Mouse (Mus musculus): ENCODE measurements around the gene Unc13c. TPM values are rescaled to one million over a fixed set of nuclear protein-coding genes. Genes with fewer than 3 reads are reported as not detected.
A peak's percentile ranks its signal among the peaks of the same experiment; 100 is the strongest.

Gene Unc13c
- polyA plus RNA-seq (2015; fragmentation: Nextera tagmentation; extraction: Ambion mirVana), result 6.3 and 7.6 TPM in 2 replicates

GRCm38 (mm10) chr9:73968641-73969121 lies at the start of gene Unc13c:
Gene Unc13c, minus strand, starts transcription at chr9:73968966.
- Histone ChIP-seq H3K4me3 (ENCODE audit: low read length) (peak within 1 kb of the TSS; percentile 44), H3K4me1 (ENCODE audit: control insufficient read depth, insufficient read depth, low read depth, low read length) (peaks cover 5% of the 10 kb centered on the region; the same call in 1 of the 2 replicates), H3K4me2 (ENCODE audit: low read length) (peak within 1 kb of the TSS; percentile 67), H3K9me3 (ENCODE audit: control insufficient read depth, low read length) (no peaks in the 10 kb centered on the region), H3K27me3 (replicated peaks; ENCODE audit: control insufficient read depth, insufficient read depth, low read length) (no peaks in the 10 kb centered on the region), H3K36me3 (ENCODE audit: control insufficient read depth, insufficient read depth, low read length) (no peaks in the 10 kb centered on the region), H3K9ac (ENCODE audit: low read depth, low read length) (peak within 1 kb of the TSS; percentile 62), H3K27ac (ENCODE audit: low read depth, low read length) (peak within 1 kb of the TSS; percentile 69)
- ATAC-seq, result peak; percentile 91
- under 1% methylated on average over 17 of the region's 17 CpGs for WGBS

- Histone ChIP-seq H3K9me3 (ENCODE audit: control insufficient read depth, low read length) (no peaks in the 10 kb centered on the region), H3K27me3 (replicated peaks; ENCODE audit: control insufficient read depth, insufficient read depth, low read length) (no peaks in the 10 kb centered on the region), H3K36me3 (ENCODE audit: control insufficient read depth, insufficient read depth, low read length) (no peaks in the 10 kb centered on the region), H3K4me1 (ENCODE audit: control insufficient read depth, insufficient read depth, low read depth, low read length) (peaks cover 4% of the 10 kb centered on the region), H3K27ac (ENCODE audit: low read depth, low read length) (no peak overlapping the region), H3K4me3 (ENCODE audit: low read length) (no peak overlapping the region), H3K4me2 (ENCODE audit: low read length) (no peak overlapping the region), H3K9ac (ENCODE audit: low read depth, low read length) (no peak overlapping the region)
- no peak for ATAC-seq
- 58% methylated on average over 7 of the region's 7 CpGs for WGBS
These were observed 39.4 kb upstream of the Unc13c start for GRCm38 (mm10) chr9:74007976-74008686.

- Histone ChIP-seq H3K9ac (ENCODE audit: low read depth, low read length) (no peak overlapping the region), H3K4me2 (ENCODE audit: low read length) (no peak overlapping the region), H3K4me1 (ENCODE audit: control insufficient read depth, insufficient read depth, low read depth, low read length) (peaks cover 8% of the 10 kb centered on the region), H3K9me3 (ENCODE audit: control insufficient read depth, low read length) (no peaks in the 10 kb centered on the region), H3K4me3 (ENCODE audit: low read length) (no peak overlapping the region), H3K36me3 (ENCODE audit: control insufficient read depth, insufficient read depth, low read length) (no peaks in the 10 kb centered on the region), H3K27me3 (replicated peaks; ENCODE audit: control insufficient read depth, insufficient read depth, low read length) (no peaks in the 10 kb centered on the region), H3K27ac (ENCODE audit: low read depth, low read length) (peak overlapping the region; percentile 63; the same call in 1 of the 2 replicates)
- 13% methylated on average over 6 of the region's 6 CpGs for WGBS
- ATAC-seq, result no peak
These were observed 33.7 kb upstream of the Unc13c start for GRCm38 (mm10) chr9:74002388-74002990.

- no peaks in the 10 kb centered on the region for H3K27me3 ChIP-seq (replicated peaks; ENCODE audit: control insufficient read depth, insufficient read depth, low read length)
- no peak overlapping the region for H3K27ac ChIP-seq (ENCODE audit: low read depth, low read length)
- ATAC-seq, result no peak
These were observed 19.3 kb upstream of the Unc13c start for GRCm38 (mm10) chr9:73988096-73988495.

GRCm38 (mm10) chr9:73987236-73987635 lies 18.5 kb upstream of the Unc13c start:
- Histone ChIP-seq H3K36me3 (ENCODE audit: control insufficient read depth, insufficient read depth, low read length) (no peaks in the 10 kb centered on the region), H3K4me2 (ENCODE audit: low read length) (no peak overlapping the region), H3K9ac (ENCODE audit: low read depth, low read length) (no peak overlapping the region), H3K4me3 (ENCODE audit: low read length) (no peak overlapping the region), H3K27ac (ENCODE audit: low read depth, low read length) (no peak overlapping the region), H3K9me3 (ENCODE audit: control insufficient read depth, low read length) (peaks cover 6% of the 10 kb centered on the region), H3K27me3 (replicated peaks; ENCODE audit: control insufficient read depth, insufficient read depth, low read length) (no peaks in the 10 kb centered on the region), H3K4me1 (ENCODE audit: control insufficient read depth, insufficient read depth, low read depth, low read length) (no peaks in the 10 kb centered on the region)
- no peak for ATAC-seq
- WGBS, result 68% methylated on average over 2 of the region's 2 CpGs

More at GRCm38 (mm10) chr9:73988096-73988495, 19.3 kb upstream of the Unc13c start:
- Histone ChIP-seq H3K4me2 (ENCODE audit: low read length) (no peak overlapping the region), H3K4me1 (ENCODE audit: control insufficient read depth, insufficient read depth, low read depth, low read length) (no peaks in the 10 kb centered on the region), H3K36me3 (ENCODE audit: control insufficient read depth, insufficient read depth, low read length) (no peaks in the 10 kb centered on the region), H3K9me3 (ENCODE audit: control insufficient read depth, low read length) (peaks cover 6% of the 10 kb centered on the region), H3K4me3 (ENCODE audit: low read length) (no peak overlapping the region), H3K9ac (ENCODE audit: low read depth, low read length) (no peak overlapping the region)

GRCm38 (mm10) chr9:73982597-73983344 lies 14.0 kb upstream of the Unc13c start:
- H3K36me3 ChIP-seq (ENCODE audit: control insufficient read depth, insufficient read depth, low read length), result no peaks in the 10 kb centered on the region
- H3K27ac ChIP-seq (ENCODE audit: low read depth, low read length), result no peak overlapping the region

GRCm38 (mm10) chr9:73972327-73972988 lies 3.7 kb upstream of the Unc13c start:
- H3K36me3 ChIP-seq (ENCODE audit: control insufficient read depth, insufficient read depth, low read length), result no peaks in the 10 kb centered on the region
- no peak overlapping the region for H3K4me3 ChIP-seq (ENCODE audit: low read length)
- 80% methylated on average over 8 of the region's 8 CpGs for WGBS
- no peaks in the 10 kb centered on the region for H3K9me3 ChIP-seq (ENCODE audit: control insufficient read depth, low read length)
- H3K4me1 ChIP-seq (ENCODE audit: control insufficient read depth, insufficient read depth, low read depth, low read length), result peaks cover 5% of the 10 kb centered on the region; the same call in 1 of the 2 replicates
- H3K4me2 ChIP-seq (ENCODE audit: low read length), result no peak overlapping the region
- no peak for ATAC-seq
- H3K27me3 ChIP-seq (replicated peaks; ENCODE audit: control insufficient read depth, insufficient read depth, low read length), result no peaks in the 10 kb centered on the region
- no peak overlapping the region for H3K27ac ChIP-seq (ENCODE audit: low read depth, low read length)
- H3K9ac ChIP-seq (ENCODE audit: low read depth, low read length), result no peak overlapping the region

More at GRCm38 (mm10) chr9:73982597-73983344, 14.0 kb upstream of the Unc13c start:
- no peaks in the 10 kb centered on the region for H3K9me3 ChIP-seq (ENCODE audit: control insufficient read depth, low read length)
- WGBS, result 9% methylated on average over 6 of the region's 6 CpGs
- ATAC-seq, result peak; percentile 68; the same call in 1 of the 2 replicates
- no peak overlapping the region for H3K4me2 ChIP-seq (ENCODE audit: low read length)
- H3K4me1 ChIP-seq (ENCODE audit: control insufficient read depth, insufficient read depth, low read depth, low read length), result no peaks in the 10 kb centered on the region
- no peak overlapping the region for H3K9ac ChIP-seq (ENCODE audit: low read depth, low read length)
- H3K27me3 ChIP-seq (replicated peaks; ENCODE audit: control insufficient read depth, insufficient read depth, low read length), result no peaks in the 10 kb centered on the region
- no peak overlapping the region for H3K4me3 ChIP-seq (ENCODE audit: low read length)

GRCm38 (mm10) chr9:73970717-73971116 lies 2.0 kb upstream of the Unc13c start:
- no peaks in the 10 kb centered on the region for H3K9me3 ChIP-seq (ENCODE audit: control insufficient read depth, low read length)
- no peak overlapping the region for H3K27ac ChIP-seq (ENCODE audit: low read depth, low read length)
- no peaks in the 10 kb centered on the region for H3K27me3 ChIP-seq (replicated peaks; ENCODE audit: control insufficient read depth, insufficient read depth, low read length)
- no peak overlapping the region for H3K4me3 ChIP-seq (ENCODE audit: low read length)
- H3K4me2 ChIP-seq (ENCODE audit: low read length), result no peak overlapping the region
- H3K36me3 ChIP-seq (ENCODE audit: control insufficient read depth, insufficient read depth, low read length), result no peaks in the 10 kb centered on the region
- ATAC-seq, result peak; percentile 76
- 9% methylated on average over 9 of the region's 9 CpGs for WGBS
- H3K9ac ChIP-seq (ENCODE audit: low read depth, low read length), result no peak overlapping the region
- H3K4me1 ChIP-seq (ENCODE audit: control insufficient read depth, insufficient read depth, low read depth, low read length), result peaks cover 5% of the 10 kb centered on the region; the same call in 1 of the 2 replicates

Measured in hindbrain, embryonic 16.5 days (tissue).